Mouse (Mus musculus): Measurements from ENCODE around the gene Dcaf5. TPM values are rescaled to one million over a fixed set of nuclear protein-coding genes. Genes with fewer than 3 reads are reported as not detected.

Gene Dcaf5
- polyA plus RNA-seq, 1 experiment from 2014 or later: 5.4 TPM

DNA sequence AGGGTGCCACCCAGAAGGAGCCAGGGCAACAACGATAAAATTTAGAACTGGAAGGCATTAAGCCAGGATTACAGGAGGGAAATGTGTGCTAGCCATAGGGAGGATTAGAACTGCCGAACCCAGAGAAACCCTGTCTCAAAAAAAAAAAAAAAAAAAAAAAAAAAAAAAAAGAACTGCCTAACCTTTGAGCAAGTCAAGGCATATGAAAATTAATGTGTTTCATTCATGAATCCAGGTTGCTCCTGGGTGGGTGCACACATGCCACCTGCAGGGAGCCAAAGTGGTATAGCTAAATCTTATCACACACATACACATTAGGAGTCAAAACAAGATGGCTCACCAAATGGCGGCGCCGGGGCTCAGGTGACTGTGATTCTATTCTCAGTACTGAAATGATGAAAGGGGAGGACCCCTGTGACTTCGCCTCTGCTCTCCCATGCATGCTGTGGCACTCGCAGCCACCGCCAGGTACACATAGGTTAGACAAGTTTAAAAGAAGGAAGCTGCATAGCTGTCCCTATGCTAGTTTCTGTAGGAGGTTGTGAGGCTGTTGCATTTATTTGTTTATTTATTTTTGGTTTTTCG, 8.2 kb upstream of the Dcaf5 start:
- H3K36me3 ChIP-seq (ENCODE audit: control insufficient read depth, insufficient read depth, low read length): no peaks in the 10 kb centered on the region
- no peak overlapping the region for H3K9ac ChIP-seq (ENCODE audit: low read length)
- 78% methylated on average over 9 of the region's 9 CpGs for WGBS
- H3K27me3 ChIP-seq (ENCODE audit: control insufficient read depth, insufficient read depth, low read length): no peaks in the 10 kb centered on the region
- no peak overlapping the region for H3K4me3 ChIP-seq (ENCODE audit: low read depth, low read length)
- DNase-seq (ENCODE audit: low spot score) (no peak), ATAC-seq (ENCODE audit: low FRiP score, low TSS enrichment) (no peak)
- no peak for TF ChIP-seq EP300 (optimal IDR thresholded peaks at IDR 0.05)
- TF ChIP-seq CTCF (IDR thresholded peaks at IDR 0.05; ENCODE audit: low read depth): no peak
- H3K27ac ChIP-seq (replicated peaks): no peak overlapping the region
- no peaks in the 10 kb centered on the region for H3K4me1 ChIP-seq (replicated peaks; ENCODE audit: control insufficient read depth, insufficient read depth)
- no peaks in the 10 kb centered on the region for H3K9me3 ChIP-seq (ENCODE audit: control insufficient read depth, low read length)
- H3K4me2 ChIP-seq (replicated peaks; ENCODE audit: low read depth): no peak overlapping the region

- TF ChIP-seq CTCF (IDR thresholded peaks at IDR 0.05; ENCODE audit: low read depth) (peak; percentile 58), EP300 (optimal IDR thresholded peaks at IDR 0.05) (no peak)
- no peak for DNase-seq (ENCODE audit: low spot score)
- WGBS: 77% methylated on average over 2 of the region's 2 CpGs
These were observed 4.6 kb upstream of the Dcaf5 start for GRCm38 (mm10) chr12:80440957-80441356.

DNA sequence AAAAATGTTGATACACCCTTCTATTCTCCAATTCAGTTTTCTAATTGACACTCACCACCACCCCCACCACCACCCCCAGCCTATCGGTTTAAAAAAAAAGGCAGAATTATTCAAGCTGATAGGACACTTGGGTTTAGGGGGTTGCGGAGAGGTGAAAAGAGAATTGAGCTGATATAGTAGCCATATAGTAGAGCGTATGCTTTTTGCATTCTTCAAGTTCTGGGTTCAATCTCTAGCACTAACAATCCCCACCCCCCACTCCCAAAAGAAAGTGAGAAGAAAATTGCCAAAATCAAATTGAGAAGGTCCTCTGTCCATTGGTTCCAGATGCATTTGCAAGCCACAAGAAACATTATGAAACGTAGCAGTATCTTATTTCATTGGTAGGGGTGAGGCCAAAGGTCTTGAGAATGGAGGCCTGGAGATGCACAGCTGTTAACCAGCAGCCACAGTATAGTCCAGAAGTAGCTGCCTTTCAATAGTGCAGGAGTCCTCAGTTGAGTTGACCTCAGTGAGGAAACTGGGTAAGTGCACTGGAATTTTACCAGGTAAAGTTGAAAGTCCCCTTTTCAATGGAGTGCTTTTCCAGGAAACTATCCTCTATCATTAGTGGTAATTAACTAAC, 762 bp upstream of the Dcaf5 start:
- no peak for DNase-seq (ENCODE audit: low spot score)
- H3K4me3 ChIP-seq (ENCODE audit: low read depth, low read length): peak overlapping the region; percentile 92
- no peak for TF ChIP-seq EP300 (optimal IDR thresholded peaks at IDR 0.05)
- TF ChIP-seq CTCF (IDR thresholded peaks at IDR 0.05; ENCODE audit: low read depth): no peak
- H3K36me3 ChIP-seq (ENCODE audit: control insufficient read depth, insufficient read depth, low read length): no peaks in the 10 kb centered on the region
- WGBS: 56% methylated on average over 4 of the region's 4 CpGs
- H3K9me3 ChIP-seq (ENCODE audit: control insufficient read depth, low read length): no peaks in the 10 kb centered on the region
- H3K4me2 ChIP-seq (replicated peaks; ENCODE audit: low read depth): peak overlapping the region; percentile 90
- H3K4me1 ChIP-seq (replicated peaks; ENCODE audit: control insufficient read depth, insufficient read depth): no peaks in the 10 kb centered on the region
- no peak for ATAC-seq (ENCODE audit: low FRiP score, low TSS enrichment)
- no peaks in the 10 kb centered on the region for H3K27me3 ChIP-seq (ENCODE audit: control insufficient read depth, insufficient read depth, low read length)
- H3K27ac ChIP-seq (replicated peaks): peak overlapping the region; percentile 97
- no peak overlapping the region for H3K9ac ChIP-seq (ENCODE audit: low read length)

More at GRCm38 (mm10) chr12:80440957-80441356, 4.6 kb upstream of the Dcaf5 start:
- no peaks in the 10 kb centered on the region for H3K4me1 ChIP-seq (replicated peaks; ENCODE audit: control insufficient read depth, insufficient read depth)
- no peak overlapping the region for H3K27ac ChIP-seq (replicated peaks)
- H3K27me3 ChIP-seq (ENCODE audit: control insufficient read depth, insufficient read depth, low read length): no peaks in the 10 kb centered on the region
- no peaks in the 10 kb centered on the region for H3K9me3 ChIP-seq (ENCODE audit: control insufficient read depth, low read length)
- H3K36me3 ChIP-seq (ENCODE audit: control insufficient read depth, insufficient read depth, low read length): no peaks in the 10 kb centered on the region
- H3K9ac ChIP-seq (ENCODE audit: low read length): no peak overlapping the region
- H3K4me2 ChIP-seq (replicated peaks; ENCODE audit: low read depth): no peak overlapping the region
- H3K4me3 ChIP-seq (ENCODE audit: low read depth, low read length): no peak overlapping the region
- no peak for ATAC-seq (ENCODE audit: low FRiP score, low TSS enrichment)

DNA sequence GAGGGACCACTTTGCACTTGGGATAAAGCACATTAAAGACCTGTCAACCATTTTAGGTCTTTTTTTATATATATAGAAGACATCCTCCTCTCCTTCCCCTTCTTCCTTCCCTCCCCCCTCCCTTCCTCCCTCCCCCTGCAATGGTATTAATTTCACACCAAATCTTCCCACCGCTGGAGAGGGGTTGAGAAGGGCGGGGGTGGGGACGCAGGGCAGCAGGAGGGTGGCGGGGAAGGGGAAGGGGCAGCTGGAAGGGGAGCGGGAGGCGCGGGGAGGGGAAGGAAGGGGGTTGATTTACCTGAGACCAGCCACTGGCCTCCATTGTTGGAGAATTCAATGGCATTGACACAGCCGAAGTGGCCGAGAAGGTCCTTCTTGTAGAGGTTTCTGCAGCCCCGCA, 514 bp downstream of the Dcaf5 start:
- peak; percentile 46 for DNase-seq (ENCODE audit: low spot score)
- ATAC-seq (ENCODE audit: low FRiP score, low TSS enrichment): no peak; the same call in 1 of the 2 replicates
- no peaks in the 10 kb centered on the region for H3K9me3 ChIP-seq (ENCODE audit: control insufficient read depth, low read length)

DNA sequence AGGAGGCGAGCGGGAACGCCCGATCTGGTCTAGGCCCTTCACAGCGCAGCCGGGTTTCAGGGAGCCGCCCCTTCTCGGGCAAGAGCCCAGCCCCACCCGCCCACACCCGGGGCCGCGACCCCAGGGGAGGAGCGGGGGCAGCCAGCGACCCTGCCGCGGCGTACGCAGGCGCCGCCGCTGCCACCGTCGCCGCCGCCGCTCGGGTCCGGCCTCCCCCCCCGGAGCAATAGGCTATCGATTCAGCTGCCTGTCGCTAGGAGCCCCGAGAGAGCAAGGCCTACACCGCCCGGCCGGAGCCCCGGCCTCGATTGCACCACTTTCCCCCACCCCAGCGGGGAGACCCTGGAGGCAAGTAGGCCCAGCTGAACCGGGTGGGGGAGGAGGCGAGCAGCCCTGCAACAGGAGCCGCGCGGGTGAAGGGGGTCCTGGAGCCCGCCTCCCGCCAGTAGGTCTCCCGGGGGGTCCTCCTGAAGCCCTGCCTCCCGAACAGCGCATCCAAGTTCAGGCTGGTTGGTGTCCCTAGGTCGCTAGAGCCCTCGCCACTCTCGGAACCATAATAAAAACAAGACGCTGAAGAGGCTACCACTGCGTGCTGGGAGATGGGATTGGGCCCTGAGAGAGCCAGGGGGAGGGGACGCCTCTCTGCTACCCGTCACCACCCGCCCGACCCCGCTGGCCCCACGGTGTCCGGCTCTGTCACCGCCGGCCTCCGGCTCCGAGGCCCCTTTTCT, 1.3 kb downstream of the Dcaf5 start:
- DNase-seq (ENCODE audit: low spot score) (peak; percentile 85), ATAC-seq (ENCODE audit: low FRiP score, low TSS enrichment) (peak; percentile 81)
- peak overlapping the region; percentile 92 for H3K4me3 ChIP-seq (ENCODE audit: low read depth, low read length)
- 1% methylated on average over 48 of the region's 64 CpGs for WGBS
- TF ChIP-seq CTCF (IDR thresholded peaks at IDR 0.05; ENCODE audit: low read depth) (peak; percentile 40), EP300 (optimal IDR thresholded peaks at IDR 0.05) (no peak)
- H3K9ac ChIP-seq (ENCODE audit: low read length): peak overlapping the region; percentile 95
- H3K4me2 ChIP-seq (replicated peaks; ENCODE audit: low read depth): peak overlapping the region; percentile 90
- no peaks in the 10 kb centered on the region for H3K4me1 ChIP-seq (replicated peaks; ENCODE audit: control insufficient read depth, insufficient read depth)
- H3K36me3 ChIP-seq (ENCODE audit: control insufficient read depth, insufficient read depth, low read length): no peaks in the 10 kb centered on the region
- peak overlapping the region; percentile 97 for H3K27ac ChIP-seq (replicated peaks)
- H3K27me3 ChIP-seq (ENCODE audit: control insufficient read depth, insufficient read depth, low read length): no peaks in the 10 kb centered on the region
- no peaks in the 10 kb centered on the region for H3K9me3 ChIP-seq (ENCODE audit: control insufficient read depth, low read length)

More for the DNA sequence above, 514 bp downstream of the Dcaf5 start:
- Histone ChIP-seq H3K4me2 (replicated peaks; ENCODE audit: low read depth) (peak overlapping the region; percentile 90), H3K27ac (replicated peaks) (peak overlapping the region; percentile 97), H3K27me3 (ENCODE audit: control insufficient read depth, insufficient read depth, low read length) (no peaks in the 10 kb centered on the region), H3K9ac (ENCODE audit: low read length) (peak overlapping the region; percentile 95), H3K4me3 (ENCODE audit: low read depth, low read length) (peak overlapping the region; percentile 92), H3K4me1 (replicated peaks; ENCODE audit: control insufficient read depth, insufficient read depth) (no peaks in the 10 kb centered on the region), H3K36me3 (ENCODE audit: control insufficient read depth, insufficient read depth, low read length) (no peaks in the 10 kb centered on the region)
- WGBS: 0% methylated on average over 4 of the region's 10 CpGs
- TF ChIP-seq EP300 (optimal IDR thresholded peaks at IDR 0.05) (no peak), CTCF (IDR thresholded peaks at IDR 0.05; ENCODE audit: low read depth) (no peak)

DNA sequence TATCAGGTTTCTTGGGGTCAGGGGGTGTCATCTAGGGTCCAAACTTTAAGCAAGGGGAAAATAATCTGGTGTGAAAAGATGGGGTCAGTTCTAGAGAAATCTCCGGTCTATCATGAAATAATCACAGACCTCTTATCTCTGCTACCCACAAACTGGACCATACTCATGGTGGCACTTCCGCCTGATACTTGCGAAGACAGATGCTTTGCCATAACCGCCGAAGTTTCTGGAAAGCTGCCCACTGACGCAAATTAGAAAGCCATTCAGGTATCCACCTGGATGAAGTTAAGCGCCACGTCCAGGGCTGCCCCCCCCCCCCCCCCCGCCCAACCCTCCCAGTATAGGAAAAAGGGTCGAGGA, 1.8 kb downstream of the Dcaf5 start:
- no peaks in the 10 kb centered on the region for H3K9me3 ChIP-seq (ENCODE audit: control insufficient read depth, low read length)
- 6% methylated on average over 8 of the region's 10 CpGs for WGBS
- no peak for DNase-seq (ENCODE audit: low spot score)
- no peak for TF ChIP-seq CTCF (IDR thresholded peaks at IDR 0.05; ENCODE audit: low read depth)
- no peak for TF ChIP-seq EP300 (optimal IDR thresholded peaks at IDR 0.05)
- H3K27me3 ChIP-seq (ENCODE audit: control insufficient read depth, insufficient read depth, low read length): no peaks in the 10 kb centered on the region
- peak overlapping the region; percentile 95 for H3K9ac ChIP-seq (ENCODE audit: low read length)
- peak overlapping the region; percentile 90 for H3K4me2 ChIP-seq (replicated peaks; ENCODE audit: low read depth)
- no peaks in the 10 kb centered on the region for H3K36me3 ChIP-seq (ENCODE audit: control insufficient read depth, insufficient read depth, low read length)
- peak overlapping the region; percentile 92 for H3K4me3 ChIP-seq (ENCODE audit: low read depth, low read length)
- H3K27ac ChIP-seq (replicated peaks): peak overlapping the region; percentile 97
- no peak; the same call in 1 of the 2 replicates for ATAC-seq (ENCODE audit: low FRiP score, low TSS enrichment)
- no peaks in the 10 kb centered on the region for H3K4me1 ChIP-seq (replicated peaks; ENCODE audit: control insufficient read depth, insufficient read depth)

Data from stomach, postnatal 0 days (tissue).